Mouse (Mus musculus) ES-Bruce4 (cell line): ENCODE results near the gene Lrrc49.

Experiments
- CTCF ChIP-seq: IDR thresholded peaks from one replicate; pipeline ENCODE4 v1.8.1; 2011; ENCODE audit warnings: low read depth, low read length
- EP300 ChIP-seq: IDR thresholded peaks from 2 replicates; pipeline ENCODE4 v1.6.1; 2011; ENCODE audit warnings: low read depth, low read length; ENCODE audit not compliant: insufficient read depth

DNA sequence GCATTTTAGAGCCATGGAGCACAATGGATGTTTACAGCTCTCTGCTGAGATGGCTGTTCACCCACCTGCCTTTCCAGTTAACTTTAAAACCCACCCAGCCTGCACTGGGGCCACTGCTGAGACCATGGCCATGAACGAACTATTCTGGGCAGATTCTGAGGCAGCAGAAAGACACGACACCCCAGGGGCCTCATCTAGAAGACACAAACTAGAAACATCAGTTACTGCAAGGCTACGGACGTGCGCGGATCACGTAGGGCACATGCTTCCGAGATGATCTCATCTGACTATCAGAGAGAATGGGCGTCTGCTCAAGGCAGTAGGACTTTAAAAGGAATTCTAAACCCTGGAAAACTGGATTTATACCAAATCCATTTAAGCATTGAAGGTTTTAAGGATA lies 71.0 kb downstream of the Lrrc49 start:
- TF ChIP-seq EP300 (no peak), CTCF (no peak)
